11 mouse cellular contexts compared by ENCODE assay signal in genomic region chr6:91546241-91546884, GRCm38 (mm10). TPM values are rescaled to one million over a fixed set of nuclear protein-coding genes. Genes with fewer than 3 reads are reported as not detected.
DNase-seq lines count a peak whose midpoint lies in the region; ATAC-seq and TF ChIP-seq lines count a peak whose summit lies in the region.
"Had no signal": no experiment of that assay in that cellular context is flagged by ENCODE, and none has a peak within 500 bp of the region (broad histone marks: within the 10 kb centered on the region; RNA-seq: fewer than 3 reads in every experiment).

No protein-coding gene starts in this region.

- no peak for DNase-seq in kidney, adult 9 months
- peak; percentile 80 to 81 for DNase-seq in heart, adult 9 months (ENCODE audit: low spot score in 2 of 2)
- peak; percentile 63 for DNase-seq in lung, postnatal 0 days (ENCODE audit: low spot score)
- DNase-seq in forebrain, embryonic 10.5 days (ENCODE audit: extremely low spot score, low spot score): no peak
- DNase-seq in left cerebral cortex, postnatal 14 days (ENCODE audit: low spot score in 2 of 2): no peak
- no peak for DNase-seq in spleen, adult 12 weeks (ENCODE audit: low spot score)
- DNase-seq: cerebellum, postnatal 10 days; gastrocnemius, postnatal 14 days had no signal

- 0 out of 2 replicates have a peak overlapping the region, but pooled peaks have one; percentile 9 for H3K9ac ChIP-seq in kidney, embryonic 16.5 days (replicated peaks; ENCODE audit: low read length)
- H3K9ac ChIP-seq in intestine, embryonic 15.5 days: no peak overlapping the region
- H3K9ac ChIP-seq in lung, postnatal 0 days (replicated peaks; ENCODE audit: low read depth): no peak overlapping the region

- intact Hi-C loops in left cerebral cortex, postnatal 14 days (cut with DNase I): no loop called here

- WGBS in kidney, embryonic 16.5 days: 18% methylated on average over 9 of the region's 9 CpGs
- 48% methylated on average over 9 of the region's 9 CpGs for WGBS in intestine, embryonic 15.5 days
- 18% methylated on average over 9 of the region's 9 CpGs for WGBS in lung, postnatal 0 days
- 75% methylated on average over 9 of the region's 9 CpGs for WGBS in forebrain, embryonic 10.5 days

- TF ChIP-seq EP300 in lung, postnatal 0 days (IDR thresholded peaks at IDR 0.05): no peak

- H3K9me3 ChIP-seq in kidney, embryonic 16.5 days (ENCODE audit: low read length): no peaks in the 10 kb centered on the region
- no peaks in the 10 kb centered on the region for H3K9me3 ChIP-seq in intestine, embryonic 15.5 days
- no peaks in the 10 kb centered on the region for H3K9me3 ChIP-seq in lung, postnatal 0 days (ENCODE audit: low read length)
- no peaks in the 10 kb centered on the region for H3K9me3 ChIP-seq in forebrain, embryonic 10.5 days

- H3K4me1 ChIP-seq in kidney, embryonic 16.5 days (ENCODE audit: insufficient read depth, low read length): peaks cover 13% of the 10 kb centered on the region
- H3K4me1 ChIP-seq in intestine, embryonic 15.5 days (replicated peaks): no peaks in the 10 kb centered on the region
- H3K4me1 ChIP-seq in lung, postnatal 0 days (ENCODE audit: insufficient read depth, low read depth, low read length): no peaks in the 10 kb centered on the region
- peaks cover 39% of the 10 kb centered on the region for H3K4me1 ChIP-seq in forebrain, embryonic 10.5 days

- no peaks in the 10 kb centered on the region for H3K36me3 ChIP-seq in kidney, embryonic 16.5 days (ENCODE audit: insufficient read depth, low read length)
- no peaks in the 10 kb centered on the region for H3K36me3 ChIP-seq in intestine, embryonic 15.5 days
- no peaks in the 10 kb centered on the region for H3K36me3 ChIP-seq in lung, postnatal 0 days (ENCODE audit: insufficient read depth, low read length)
- no peaks in the 10 kb centered on the region for H3K36me3 ChIP-seq in forebrain, embryonic 10.5 days (replicated peaks)

- ATAC-seq in kidney, embryonic 16.5 days (ENCODE audit: low FRiP score, low TSS enrichment): peak; percentile 36; the same call in 1 of the 2 replicates
- ATAC-seq in intestine, embryonic 15.5 days: peak; percentile 80
- peak; percentile 51 for ATAC-seq in lung, postnatal 0 days
- ATAC-seq: Patski had no signal

- no peak overlapping the region for H3K4me3 ChIP-seq in kidney, embryonic 16.5 days (ENCODE audit: low read length)
- H3K4me3 ChIP-seq in intestine, embryonic 15.5 days (replicated peaks): no peak overlapping the region
- H3K4me3 ChIP-seq in lung, postnatal 0 days (ENCODE audit: low read depth, low read length): no peak overlapping the region
- H3K4me3 ChIP-seq in forebrain, embryonic 10.5 days: no peak overlapping the region

- H3K27ac ChIP-seq in kidney, embryonic 16.5 days (ENCODE audit: low read length): 0 out of 2 replicates have a peak overlapping the region, but pooled peaks have one; percentile 12
- H3K27ac ChIP-seq in intestine, embryonic 15.5 days: no peak overlapping the region
- H3K27ac ChIP-seq in lung, postnatal 0 days (ENCODE audit: low read length): no peak overlapping the region
- H3K27ac ChIP-seq in forebrain, embryonic 10.5 days: no peak overlapping the region

- H3K4me2 ChIP-seq in kidney, embryonic 16.5 days (replicated peaks; ENCODE audit: low read depth, low read length): no peak overlapping the region
- H3K4me2 ChIP-seq in intestine, embryonic 15.5 days (replicated peaks): no peak overlapping the region
- H3K4me2 ChIP-seq in lung, postnatal 0 days (replicated peaks; ENCODE audit: low read depth, low read length): no peak overlapping the region

- no peak for TF ChIP-seq CTCF in lung, postnatal 0 days (IDR thresholded peaks at IDR 0.05)

- no peaks in the 10 kb centered on the region for H3K27me3 ChIP-seq in kidney, embryonic 16.5 days (ENCODE audit: insufficient read depth, low read length)
- H3K27me3 ChIP-seq in intestine, embryonic 15.5 days (replicated peaks): no peaks in the 10 kb centered on the region
- no peaks in the 10 kb centered on the region for H3K27me3 ChIP-seq in lung, postnatal 0 days (replicated peaks; ENCODE audit: insufficient read depth, low read length)
- H3K27me3 ChIP-seq in forebrain, embryonic 10.5 days (ENCODE audit: poor library complexity, severe bottlenecking): no peaks in the 10 kb centered on the region
- H3K27me3 ChIP-seq: Patski had no signal

RNA-seq across cellular contexts. Expression of gene Lsm3, which starts 30.6 kb away (rescaled TPM):
- polyA plus RNA-seq in kidney, embryonic 16.5 days (2015; fragmentation: Nextera tagmentation; extraction: Ambion mirVana): 251 and 258 TPM in 2 replicates
- 268 and 270 TPM in 2 replicates for polyA plus RNA-seq in intestine, embryonic 15.5 days (2015; fragmentation: Nextera tagmentation; extraction: Ambion mirVana)
- polyA plus RNA-seq in lung, postnatal 0 days (2015; fragmentation: Nextera tagmentation; extraction: Ambion mirVana): 94.1 and 101 TPM in 2 replicates
- polyA plus RNA-seq in forebrain, embryonic 10.5 days (2016; fragmentation: Nextera tagmentation; extraction: Ambion mirVana): 433 and 450 TPM in 2 replicates
- 10 to 100 TPM; 37.6 to 40.8 TPM for total RNA-seq in left cerebral cortex, postnatal 14 days (2021)

RNA-seq across cellular contexts. Expression of gene Xpc, which starts 30.7 kb away (rescaled TPM):
- polyA plus RNA-seq in kidney, embryonic 16.5 days (2015; fragmentation: Nextera tagmentation; extraction: Ambion mirVana): 28.9 and 30.3 TPM in 2 replicates
- 15.3 and 16.8 TPM in 2 replicates for polyA plus RNA-seq in intestine, embryonic 15.5 days (2015; fragmentation: Nextera tagmentation; extraction: Ambion mirVana)
- polyA plus RNA-seq in lung, postnatal 0 days (2015; fragmentation: Nextera tagmentation; extraction: Ambion mirVana): 18.5 and 18.6 TPM in 2 replicates
- polyA plus RNA-seq in forebrain, embryonic 10.5 days (2016; fragmentation: Nextera tagmentation; extraction: Ambion mirVana): 22.7 and 23.2 TPM in 2 replicates
- total RNA-seq in left cerebral cortex, postnatal 14 days (2021): 10 to 100 TPM; 10.6 TPM

Comparison
In these comparisons a context has a peak if more than half of its experiments do, and no peak if none do; other contexts are left out.
1. DNase-seq: peak in heart, adult 9 months (2 of 2) and lung, postnatal 0 days (single experiment); none in kidney, adult 9 months (single experiment), forebrain, embryonic 10.5 days (single experiment), left cerebral cortex, postnatal 14 days (0 of 2) and spleen, adult 12 weeks (single experiment).
2. Peak in every context shown above with its lines, with median percentiles within 50 percentile points of each other: ATAC-seq.